Mouse (Mus musculus) cerebellum, postnatal 4 days (tissue): ENCODE measurements around the gene Il34.
A peak's percentile ranks its signal among the peaks of the same experiment; 100 is the strongest.

Experiments used
- DNase-seq, 2 experiments: peaks; one replicate each; pipeline ENCODE4 v3.0.0; 2022; ENCODE audit warnings: low spot score in 2 of 2, mixed read lengths in 1 of 2

Gene Il34

GRCm38 (mm10) chr8:110776335-110776734, 29.4 kb downstream of the Il34 start:
- DNase-seq = no peak

- no peak for DNase-seq
Measured at GRCm38 (mm10) chr8:110775721-110776120, 30.0 kb downstream of the Il34 start.

GRCm38 (mm10) chr8:110775316-110775715, 30.4 kb downstream of the Il34 start:
- no peak for DNase-seq

- DNase-seq = no peak
Measured at GRCm38 (mm10) chr8:110774725-110775124, 31.0 kb downstream of the Il34 start.

DNA sequence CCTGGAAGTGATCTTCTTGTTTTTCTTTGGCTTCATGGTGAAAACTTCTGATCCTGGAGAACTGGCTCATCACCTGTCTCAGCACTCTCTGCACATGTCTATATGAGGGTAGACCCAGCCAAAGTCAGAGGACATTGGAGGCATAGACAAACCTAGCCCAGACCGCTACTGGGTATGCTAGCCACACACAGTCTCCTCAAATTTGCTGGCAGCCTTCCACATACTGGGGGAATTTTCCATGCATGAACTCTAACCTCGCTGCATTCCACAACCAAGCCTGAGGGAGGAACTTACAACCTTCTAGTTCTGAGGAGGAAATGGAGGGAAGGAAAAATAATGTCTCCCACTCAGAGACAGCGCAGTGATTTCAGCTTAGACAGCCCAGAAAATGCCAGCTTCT, 31.7 kb downstream of the Il34 start:
- DNase-seq = no peak

DNA sequence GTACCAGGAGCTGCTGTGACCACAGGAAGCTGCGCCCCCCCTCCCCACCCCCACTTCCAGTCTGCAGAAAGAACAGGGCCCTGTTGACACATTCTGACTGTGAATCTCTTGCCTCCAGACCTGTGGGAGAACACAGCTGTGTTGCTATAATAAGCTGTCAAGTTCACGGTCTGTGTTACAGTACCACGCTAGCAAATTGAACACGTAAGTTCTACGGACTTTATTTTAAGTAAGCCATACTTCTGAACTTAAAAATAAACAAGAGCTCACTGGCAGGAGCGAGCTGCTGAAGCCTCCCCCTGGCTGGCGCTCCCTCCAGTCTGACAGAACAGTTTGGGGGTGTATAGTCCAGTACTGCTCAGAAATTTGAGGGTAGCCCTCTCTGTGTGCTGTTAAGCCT, 33.3 kb downstream of the Il34 start:
- DNase-seq = no peak

GRCm38 (mm10) chr8:110767261-110767660, 38.5 kb downstream of the Il34 start:
- no peak for DNase-seq

DNA sequence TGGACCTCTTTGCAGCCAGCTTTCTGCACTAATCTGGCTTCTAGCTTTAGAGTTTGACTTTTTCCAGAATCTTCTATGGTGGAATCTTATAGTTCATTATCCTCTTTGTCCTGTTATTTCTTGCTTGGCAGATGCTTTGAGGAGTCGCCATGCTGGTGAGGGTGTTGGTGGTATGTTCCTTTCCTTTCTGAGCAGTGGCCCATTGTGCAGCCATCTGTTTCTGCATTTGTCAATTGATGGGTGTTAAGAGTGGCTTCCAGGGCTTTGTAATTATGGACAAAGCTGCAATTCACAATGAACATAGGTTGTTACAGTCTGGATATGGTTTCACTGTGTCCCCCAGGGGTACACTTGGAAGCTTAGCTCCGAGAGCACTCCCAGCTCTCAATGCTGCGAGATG, 41.1 kb downstream of the Il34 start:
- DNase-seq = no peak

DNA sequence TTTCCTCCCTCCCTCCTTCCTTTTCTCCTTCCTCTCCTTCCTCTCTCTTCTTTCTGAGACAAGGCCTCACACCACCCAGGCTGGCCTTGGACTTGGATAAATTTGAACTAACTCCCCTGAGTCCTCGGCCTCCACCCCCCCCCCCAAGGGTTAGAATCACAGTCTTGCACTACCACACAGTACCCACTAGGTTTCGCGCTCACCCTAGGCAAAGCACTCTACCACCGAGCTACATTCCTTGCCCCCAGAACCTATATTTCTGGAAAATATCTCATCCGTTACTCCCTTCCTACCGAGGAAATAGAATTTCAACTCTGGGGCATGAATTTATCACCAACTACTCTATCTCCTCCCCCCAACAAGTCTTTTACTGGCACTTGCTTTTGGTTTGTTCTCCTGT, 43.7 kb downstream of the Il34 start:
- DNase-seq = no peak

GRCm38 (mm10) chr8:110761185-110761584, 44.5 kb downstream of the Il34 start:
- no peak for DNase-seq

- no peak for DNase-seq
Measured at GRCm38 (mm10) chr8:110760280-110760940, 45.3 kb downstream of the Il34 start.

DNA sequence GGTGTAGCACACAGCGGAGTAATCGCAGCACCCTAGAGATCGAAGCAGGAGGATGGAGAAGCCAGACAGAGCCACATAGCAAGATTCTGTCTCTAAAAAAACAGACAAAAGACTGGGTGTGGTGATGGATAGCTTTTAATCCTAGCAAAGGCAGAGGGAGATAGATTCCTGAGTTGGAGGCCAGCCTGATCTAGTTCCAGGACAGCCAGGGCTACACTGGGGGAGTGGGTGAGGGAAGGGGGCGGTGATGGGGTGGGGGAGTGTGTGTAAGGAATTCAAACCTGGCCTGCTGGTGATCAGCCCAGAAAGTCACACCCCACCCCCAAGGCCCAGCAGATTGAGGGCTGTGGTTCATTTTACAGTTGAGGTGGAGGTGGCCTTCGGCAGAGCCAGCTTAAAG, 49.5 kb downstream of the Il34 start:
- no peak for DNase-seq

GRCm38 (mm10) chr8:110755511-110756170, 50.1 kb downstream of the Il34 start:
- no peak for DNase-seq

DNA sequence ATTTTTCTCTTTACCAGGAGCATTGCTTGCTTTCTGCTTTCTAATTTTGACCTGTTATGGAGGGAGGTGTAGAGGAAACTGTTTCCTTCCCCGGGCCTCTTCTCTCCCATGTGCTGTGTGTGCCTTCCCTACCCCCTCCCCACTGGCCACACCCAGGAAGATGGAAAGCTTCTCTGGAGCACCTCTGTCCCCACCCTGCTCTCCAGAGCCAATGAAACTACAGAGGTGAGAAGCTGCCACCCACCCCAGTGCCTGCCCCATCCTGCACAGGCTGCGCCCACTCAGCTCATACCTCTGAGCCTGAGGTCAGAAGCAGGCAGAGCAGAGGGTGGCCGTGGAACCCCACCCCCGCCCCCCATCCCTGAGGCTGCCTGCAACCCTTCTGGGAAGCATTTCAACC, 51.0 kb downstream of the Il34 start:
- DNase-seq = no peak

DNA sequence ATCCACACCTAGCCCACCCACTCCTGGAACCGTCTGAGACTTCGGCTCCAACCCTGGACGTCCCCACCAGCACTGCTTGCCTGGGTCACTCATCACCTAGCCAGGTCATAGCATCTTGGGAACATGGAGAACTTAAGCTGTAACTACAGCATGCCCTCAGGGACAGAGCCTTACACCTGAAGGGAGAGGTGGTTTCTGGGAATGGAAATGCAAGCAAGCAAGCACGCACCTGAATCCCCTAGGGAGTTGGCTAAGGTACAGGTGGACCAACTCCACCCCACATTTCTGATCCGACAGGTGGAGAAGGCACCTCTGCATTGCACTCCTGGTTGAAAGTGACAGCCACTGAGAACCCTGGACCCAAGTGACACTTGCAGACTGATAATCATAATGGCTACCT, 54.2 kb downstream of the Il34 start:
- DNase-seq = no peak

DNA sequence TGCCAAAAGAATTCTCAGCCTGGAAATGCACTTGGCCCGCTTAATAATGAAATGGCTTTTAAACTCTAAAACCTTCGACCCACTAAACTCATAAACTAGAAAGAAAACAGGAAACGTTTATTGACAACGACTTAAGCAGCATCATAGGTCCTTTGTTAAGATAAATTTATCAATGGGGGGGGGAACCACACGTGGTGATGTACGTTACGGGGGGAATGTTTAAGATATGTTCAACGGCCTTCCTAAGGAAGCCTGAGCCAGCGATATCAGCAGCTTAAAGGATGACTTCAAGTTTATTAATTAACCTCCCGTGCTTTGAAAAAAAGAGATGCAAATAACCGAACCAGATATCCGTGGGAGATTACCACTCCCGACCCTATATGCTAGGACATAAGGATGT, 55.5 kb downstream of the Il34 start:
- no peak for DNase-seq

- DNase-seq = peak in 1 of 2 experiments; percentile 70
Measured at GRCm38 (mm10) chr8:110749500-110750170, 56.1 kb downstream of the Il34 start.

DNA sequence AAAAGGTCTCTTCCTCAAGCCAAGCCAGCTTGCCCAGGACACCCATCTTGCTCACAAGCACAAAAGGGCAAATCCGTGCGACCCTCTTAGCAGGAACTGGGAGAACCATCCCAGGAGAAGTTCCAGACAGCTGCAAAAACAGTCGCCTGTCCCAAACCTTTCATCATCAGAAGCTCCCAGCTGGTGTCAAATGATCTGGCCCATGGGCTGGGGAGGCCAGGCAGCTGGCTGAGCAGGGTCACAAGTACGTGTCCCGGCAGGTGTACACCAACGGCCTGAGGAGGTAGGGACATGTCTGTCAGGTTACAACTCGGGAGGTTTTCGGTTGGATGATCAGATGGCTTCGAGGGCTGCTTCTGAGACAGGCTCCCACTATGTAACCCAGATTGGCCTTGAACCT, 59.1 kb downstream of the Il34 start:
- no peak for DNase-seq

GRCm38 (mm10) chr8:110745162-110745561, 60.6 kb downstream of the Il34 start:
- DNase-seq = no peak

GRCm38 (mm10) chr8:110742452-110742818, 63.3 kb downstream of the Il34 start:
- no peak for DNase-seq

- DNase-seq = no peak
Measured at GRCm38 (mm10) chr8:110741816-110742451, 63.8 kb downstream of the Il34 start.

- no peak for DNase-seq
Measured at GRCm38 (mm10) chr8:110740629-110741175, 65.0 kb downstream of the Il34 start.
